Mouse (Mus musculus) gastrocnemius, adult 2 months (tissue): ENCODE data around the gene Derl2. TPM values are rescaled to one million over a fixed set of nuclear protein-coding genes. Genes with fewer than 3 reads are reported as not detected.

Source experiments
- DNase-seq: peaks from one replicate; pipeline ENCODE4 v3.0.0; 2022
- H3K27ac ChIP-seq: fragments of 200-600 bp; 2 replicates; pipeline ENCODE4 v1.8.1; 2022; ENCODE audit warnings: mild to moderate bottlenecking
- H3K4me3 ChIP-seq: fragments of 200-600 bp; 2 replicates; pipeline ENCODE4 v1.8.1; 2022; ENCODE audit warnings: mild to moderate bottlenecking, moderate library complexity
- CTCF ChIP-seq: fragments of 200-600 bp; IDR thresholded peaks from 2 replicates; pipeline ENCODE4 v1.8.1; 2022; ENCODE audit warnings: antibody characterized with exemption, mild to moderate bottlenecking, moderate library complexity
- intact Hi-C: fragments of 180-260 bp; cut with DNase I; formaldehyde crosslinking; loops from one replicate; pipeline ENCODE4 v1.15.1; 2025
- long read RNA-seq, 2 experiments: library from polyadenylated mRNA; stranded (forward); transcript quantifications; one replicate each; pipeline ENCODE4 v2.0.0; 2021
- total RNA-seq, 2 experiments: library from RNA; stranded (reverse); gene quantifications; 2 replicates each; pipeline ENCODE4 v1.2.3; 2021

Gene Derl2
- 10 to 100 TPM; 14.8 TPM for total RNA-seq
- long read RNA-seq, experiment 1, transcript Derl2-206 (7 exons, 3,666 nt) = major isoform, 29 of 35 reads
- long read RNA-seq, experiment 1, partial matches to known transcripts = 0 of 35 reads
- long read RNA-seq, experiment 1, other reads (novel, unspliced or antisense) = 5 of 35 reads
- long read RNA-seq, experiment 2, transcript Derl2-206 (7 exons, 3,666 nt) = major isoform, 33 of 45 reads
- long read RNA-seq, experiment 2, partial matches to known transcripts = 0 of 45 reads
- long read RNA-seq, experiment 2, other reads (novel, unspliced or antisense) = 12 of 45 reads

DNA sequence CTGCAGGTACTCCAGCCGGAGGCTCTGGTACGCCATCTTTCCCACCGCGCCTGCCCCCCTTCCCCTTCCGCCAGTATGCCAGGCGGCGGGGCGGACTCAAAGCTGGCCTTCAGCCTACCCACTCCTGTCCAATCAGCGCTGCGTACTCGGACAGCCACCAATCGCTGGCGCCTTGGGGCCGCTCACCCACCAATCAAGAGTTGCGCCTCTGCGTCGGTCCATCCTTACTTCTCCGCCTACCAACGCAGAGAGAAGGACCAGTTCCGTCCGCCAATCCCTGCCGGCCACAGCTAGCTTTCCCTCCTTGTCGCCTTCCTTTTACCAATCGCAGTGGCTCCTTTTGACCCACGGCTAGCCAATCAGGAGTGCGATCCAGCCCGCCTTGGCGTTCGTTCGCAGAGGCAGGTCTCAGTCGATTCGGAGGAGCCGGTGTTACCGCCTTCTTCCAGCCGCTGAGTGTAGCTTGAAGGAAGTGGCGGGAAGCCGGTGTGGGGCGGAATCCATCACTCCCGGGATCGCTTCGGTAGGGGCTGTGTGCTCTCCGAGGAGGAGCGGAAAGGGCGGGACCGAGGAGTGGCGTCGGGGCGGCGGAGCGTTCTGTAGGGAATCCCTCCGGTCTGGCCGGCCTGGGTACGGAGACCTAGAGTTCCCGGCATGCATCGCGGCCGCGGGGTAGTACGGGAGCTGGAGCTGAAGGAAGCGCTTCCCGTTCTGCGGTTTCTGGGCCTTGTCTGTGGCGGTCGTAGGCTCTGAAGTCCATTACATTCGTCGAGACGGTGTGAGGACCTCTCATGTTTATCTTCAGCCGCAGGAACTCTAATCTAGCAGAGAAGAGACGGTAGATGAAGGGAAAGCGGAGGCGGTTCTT lies at the start of gene Derl2, which contains the start of gene Mis12:
TSS of gene Derl2 (minus strand) at position 641 of the 868 bp plus-strand sequence.
TSS of gene Mis12 (plus strand) at position 411 of the 868 bp plus-strand sequence.
- H3K4me3 ChIP-seq = peak within 1 kb of the TSS; percentile 76
- DNase-seq = peak; percentile 99
- intact Hi-C loops = loop anchor here (1.0 kb wide), 1 partner anchor 37 kb away; no protein-coding TSS in a partner anchor
- no peak for TF ChIP-seq CTCF
- H3K27ac ChIP-seq = peak within 1 kb of the TSS; percentile 96

DNA sequence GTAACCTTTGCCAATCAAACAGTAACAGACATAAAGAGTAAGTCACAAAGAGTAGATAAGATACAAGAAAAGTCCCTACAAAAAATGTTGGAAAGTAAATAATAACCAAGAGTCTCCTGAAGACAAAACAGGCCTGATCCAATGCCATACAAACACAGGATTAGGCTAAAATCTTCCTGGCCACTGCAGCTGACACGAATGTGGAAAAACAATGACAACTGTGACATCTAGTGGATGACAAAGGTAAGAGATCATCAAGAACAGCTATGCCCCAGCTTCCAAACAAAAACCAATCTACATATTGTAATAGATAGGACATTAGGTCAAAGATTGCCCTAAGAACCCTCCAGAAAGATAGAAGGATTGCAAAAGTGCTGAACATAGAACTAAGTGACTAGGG lies 32.9 kb upstream of the Derl2 start:
- intact Hi-C loops = no loop called here
- peak; percentile 44 for TF ChIP-seq CTCF
- Histone ChIP-seq H3K27ac (no peak overlapping the region), H3K4me3 (no peak overlapping the region)
- DNase-seq = no peak

DNA sequence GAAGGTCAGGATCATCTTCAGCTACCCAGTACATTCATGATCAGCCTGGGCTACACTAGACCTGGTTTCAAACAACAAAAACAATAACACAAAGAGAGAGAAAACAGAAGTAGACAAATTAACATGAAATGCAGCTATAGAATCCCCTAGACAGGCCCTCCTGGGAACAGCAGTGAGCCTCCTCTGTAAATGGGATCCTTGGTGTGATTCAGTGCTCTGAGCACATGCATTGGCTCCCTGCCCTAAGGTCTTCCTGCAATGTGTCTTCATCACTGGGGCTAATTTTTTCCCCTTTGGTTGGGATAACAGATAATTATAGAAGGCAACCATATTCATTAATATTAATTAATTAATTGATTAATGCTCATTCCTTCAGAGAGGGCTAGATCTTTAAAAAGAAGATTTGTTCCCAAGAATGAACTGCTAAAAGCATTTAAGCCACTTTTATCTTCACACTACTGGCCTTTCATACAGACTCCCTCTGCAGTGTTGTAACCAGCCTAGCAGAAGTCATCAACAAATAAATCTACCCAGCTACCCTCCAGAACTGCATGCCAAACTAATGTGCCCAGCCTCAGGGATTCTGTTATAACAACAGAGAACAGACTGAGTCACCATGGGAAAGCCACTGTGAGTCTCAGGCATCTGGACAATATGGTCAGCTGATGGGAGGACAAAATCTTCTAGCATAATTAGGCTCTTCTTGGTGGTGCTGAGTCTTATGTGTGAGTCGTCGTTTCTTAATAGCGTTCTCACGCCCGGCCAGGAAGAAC lies 20.1 kb upstream of the Derl2 start:
- DNase-seq = no peak
- H3K27ac ChIP-seq = no peak overlapping the region
- no peak for TF ChIP-seq CTCF
- H3K4me3 ChIP-seq = no peak overlapping the region
- intact Hi-C loops = no loop called here

DNA sequence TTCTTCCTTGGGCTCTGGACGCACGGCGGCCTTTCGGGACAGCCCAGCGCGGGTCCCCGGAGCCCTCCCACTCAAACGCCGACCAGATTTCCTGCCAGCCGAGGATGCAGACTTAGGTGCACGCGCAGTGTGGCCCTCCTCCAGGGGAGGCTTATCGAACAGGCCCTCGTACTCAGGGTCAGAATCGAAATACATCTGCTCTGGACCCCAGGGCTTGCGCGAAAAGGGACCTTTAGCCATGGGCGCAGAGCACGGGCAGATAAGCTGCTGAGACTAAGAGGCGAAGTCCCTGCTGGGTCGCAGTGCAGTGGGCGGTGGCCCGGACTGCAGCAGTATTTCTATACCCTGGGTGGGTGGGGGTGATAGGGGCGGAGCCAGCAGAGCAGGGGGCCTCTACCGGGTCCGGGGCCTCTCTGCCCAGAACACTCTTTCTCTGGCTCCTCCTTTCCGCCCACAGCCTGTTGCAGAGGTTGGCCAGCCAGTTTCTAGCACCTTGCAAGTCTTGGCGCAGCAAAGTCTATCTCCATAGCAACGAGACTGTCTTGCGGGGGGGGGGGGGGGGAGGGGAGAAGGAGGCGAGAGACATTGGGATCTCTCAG lies 13.6 kb upstream of the Derl2 start, which contains the start of gene 6330403K07Rik:
TSS of gene 6330403K07Rik (minus strand) at position 351 of the 599 bp plus-strand sequence.
- DNase-seq = no peak
- peak within 1 kb of the TSS; percentile 62 for H3K4me3 ChIP-seq
- intact Hi-C loops = no loop called here
- TF ChIP-seq CTCF = no peak
- no peak within 1 kb of the TSS for H3K27ac ChIP-seq

DNA sequence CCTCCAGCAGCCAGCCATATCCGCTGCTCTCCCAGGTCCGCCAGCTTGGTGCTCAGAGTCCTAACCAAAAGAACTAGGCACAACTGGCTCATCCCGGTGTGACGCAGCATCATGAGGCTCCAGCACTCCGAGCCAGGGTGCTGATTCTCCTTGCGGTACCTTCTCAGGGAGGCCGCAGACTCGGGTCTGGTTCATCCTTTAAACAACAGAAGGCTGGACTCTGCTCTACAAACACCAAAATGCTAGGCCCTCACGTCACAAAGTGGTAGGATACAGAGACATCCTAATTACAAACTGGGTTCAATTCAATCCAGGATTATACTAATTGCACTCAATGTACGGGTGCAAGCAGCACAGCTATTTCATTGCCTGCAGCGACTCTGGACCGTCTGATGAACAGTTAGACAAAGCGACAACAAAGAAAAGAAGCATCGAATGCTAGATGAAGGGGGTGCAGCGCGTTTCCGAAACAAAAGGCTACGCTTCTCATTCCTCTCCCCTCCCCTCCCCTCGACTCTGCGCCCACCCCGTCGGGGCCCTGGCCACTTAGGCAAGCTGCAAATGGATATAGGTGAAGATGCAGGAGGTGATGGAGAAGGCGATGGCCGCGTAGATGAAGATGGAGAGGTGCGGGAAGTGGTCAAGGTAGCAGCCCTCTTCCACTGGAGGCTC lies 13.0 kb upstream of the Derl2 start:
- no peak overlapping the region for H3K27ac ChIP-seq
- intact Hi-C loops = no loop called here
- DNase-seq = no peak
- no peak for TF ChIP-seq CTCF
- H3K4me3 ChIP-seq = peak overlapping the region; percentile 62

DNA sequence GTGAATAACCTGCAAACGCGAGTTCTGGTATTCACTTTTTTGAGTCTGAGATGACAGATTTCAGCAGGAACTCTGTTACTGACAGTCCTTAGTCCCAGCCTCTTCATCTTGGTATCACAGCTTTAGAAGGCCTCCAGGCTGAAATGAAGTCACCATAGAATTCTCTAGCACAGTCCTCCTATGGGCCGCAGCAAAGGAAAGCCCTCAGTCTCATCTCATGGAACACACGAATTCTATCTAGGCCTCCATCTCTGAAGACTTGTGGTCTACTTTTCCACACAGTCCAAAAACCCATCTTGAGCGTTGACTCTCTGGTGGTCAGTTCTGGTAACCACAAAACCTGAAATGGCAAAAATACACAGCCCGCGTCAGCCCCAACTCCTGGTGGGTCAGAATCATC lies 12.4 kb upstream of the Derl2 start:
- no peak for TF ChIP-seq CTCF
- no peak for DNase-seq
- Histone ChIP-seq H3K4me3 (no peak overlapping the region), H3K27ac (no peak overlapping the region)
- intact Hi-C loops = no loop called here

DNA sequence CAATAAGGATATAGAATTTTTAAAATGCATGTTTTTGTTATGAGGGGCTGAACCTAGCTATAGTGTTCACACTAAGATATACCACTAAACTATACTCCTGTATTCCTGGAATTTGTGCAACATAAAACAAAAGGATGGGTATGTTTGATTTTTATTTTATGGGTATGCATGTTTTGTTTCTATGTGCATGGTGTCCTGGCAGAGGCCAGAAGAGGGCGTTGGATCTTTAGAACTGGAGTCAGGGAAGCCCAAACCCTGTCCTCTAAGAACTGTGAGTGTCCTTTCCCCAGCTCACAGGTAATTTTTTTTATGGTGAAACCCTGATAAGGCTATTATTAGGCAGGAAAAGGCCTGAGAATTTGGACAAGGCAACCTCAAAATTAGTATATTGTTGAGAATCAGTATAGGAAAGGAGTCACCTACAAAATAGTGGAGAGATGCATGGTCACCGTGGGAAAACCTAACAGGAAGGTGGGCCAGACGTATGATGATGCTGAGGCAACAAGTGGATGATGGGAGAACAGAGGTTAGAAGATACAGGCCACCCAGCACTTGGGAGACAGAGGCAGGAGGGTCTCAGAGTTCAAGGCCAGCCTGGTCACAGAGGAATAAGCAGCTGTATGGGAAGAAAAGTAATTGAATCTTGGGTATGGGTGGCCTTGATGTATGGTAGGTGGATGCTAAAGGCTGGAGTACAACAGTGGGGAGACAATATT lies 9.9 kb upstream of the Derl2 start:
- Histone ChIP-seq H3K4me3 (no peak overlapping the region), H3K27ac (no peak overlapping the region)
- intact Hi-C loops = no loop called here
- peak; percentile 23; the same call in 1 of the 2 replicates for TF ChIP-seq CTCF
- DNase-seq = no peak

DNA sequence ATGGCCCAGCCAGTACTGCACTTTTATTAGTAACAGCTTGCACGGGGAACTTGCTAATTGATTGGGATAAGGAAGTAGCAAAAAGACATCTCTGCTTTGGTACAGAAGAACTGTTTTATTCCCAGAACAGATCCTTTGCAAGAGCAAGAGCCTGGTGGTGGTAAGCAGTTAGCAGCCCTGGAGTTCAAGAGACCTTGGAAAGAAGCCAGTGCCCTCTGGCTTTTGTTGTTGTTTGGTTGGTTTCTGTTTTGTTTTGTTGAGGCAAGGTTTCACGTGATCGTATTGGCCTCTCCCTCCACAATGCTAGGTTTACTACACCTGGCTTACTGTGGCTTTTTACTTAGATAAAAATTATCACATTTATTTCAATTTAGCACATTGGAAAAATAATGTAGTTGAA lies 8.6 kb upstream of the Derl2 start:
- intact Hi-C loops = no loop called here
- no peak for TF ChIP-seq CTCF
- Histone ChIP-seq H3K27ac (no peak overlapping the region), H3K4me3 (no peak overlapping the region)
- no peak for DNase-seq

DNA sequence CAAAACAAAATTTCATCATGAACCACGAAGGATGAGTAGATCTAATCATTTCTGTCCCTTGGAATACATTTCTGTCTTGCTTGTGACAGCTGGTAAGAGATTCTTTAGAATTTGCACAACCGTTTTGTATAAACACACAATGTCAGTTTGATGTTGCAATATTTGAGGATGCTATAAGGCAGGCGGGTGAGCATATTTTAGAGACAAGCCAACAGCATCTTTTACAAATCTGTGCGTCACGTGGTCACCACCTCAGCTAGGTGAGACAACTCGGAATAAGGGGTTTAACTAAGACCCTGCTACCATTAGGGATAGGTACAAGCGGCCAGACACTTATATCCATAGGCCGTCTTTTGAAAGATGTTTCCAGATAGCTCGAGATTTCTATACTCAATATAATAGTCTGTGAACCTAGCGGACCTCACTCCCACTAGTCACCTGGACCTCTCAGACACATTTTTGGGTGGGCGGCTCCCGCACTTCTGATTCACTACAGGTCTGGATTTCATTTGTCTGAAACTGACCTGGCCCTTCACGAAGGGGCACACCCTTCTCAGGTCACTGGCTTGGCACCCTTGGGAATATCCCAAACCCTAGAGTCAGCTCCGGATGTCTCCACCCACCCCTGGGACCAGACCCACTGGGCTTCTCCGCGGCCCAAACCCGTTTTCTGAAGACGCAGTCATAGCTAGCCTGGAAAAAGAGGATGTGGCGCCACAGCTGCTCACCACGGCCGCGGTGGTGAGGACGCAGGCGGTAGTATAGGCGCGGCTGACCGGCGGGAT lies 1.0 kb downstream of the Derl2 start:
- peak overlapping the region; percentile 76 for H3K4me3 ChIP-seq
- TF ChIP-seq CTCF = no peak
- intact Hi-C loops = loop anchor here (1.0 kb wide), 1 partner anchor 36 kb away; no protein-coding TSS in a partner anchor
- H3K27ac ChIP-seq = peak overlapping the region; percentile 96
- no peak for DNase-seq

DNA sequence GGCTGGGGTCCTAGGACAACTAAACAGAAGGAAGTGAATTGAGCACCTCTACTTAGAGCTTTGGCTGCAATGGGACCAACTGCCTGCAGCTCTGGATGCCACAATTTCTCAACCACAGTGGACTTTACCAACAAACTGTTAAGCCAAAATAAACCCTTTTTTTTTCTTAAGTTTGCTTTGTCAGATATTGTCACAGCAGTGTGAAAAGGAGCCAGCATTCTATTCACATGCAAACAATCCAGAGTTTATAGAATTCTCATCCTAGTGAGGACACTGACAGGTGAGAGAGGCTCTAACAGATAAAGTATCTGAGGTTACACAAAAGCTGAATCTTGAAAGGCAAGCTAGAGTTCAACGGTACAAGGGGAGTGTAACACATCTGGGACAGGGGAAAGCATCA lies 2.6 kb downstream of the Derl2 start:
- no peak for DNase-seq
- intact Hi-C loops = no loop called here
- no peak for TF ChIP-seq CTCF
- Histone ChIP-seq H3K4me3 (no peak overlapping the region), H3K27ac (no peak overlapping the region)
